Comparison of ENCODE assay signal across 10 mouse cellular contexts in genomic region chr4:15562853-15563450, GRCm38 (mm10).
DNase-seq lines count a peak whose midpoint lies in the region; ATAC-seq and TF ChIP-seq lines count a peak whose summit lies in the region.
"Had no signal": no experiment of that assay in that cellular context is flagged by ENCODE, and none has a peak within 500 bp of the region (broad histone marks: within the 10 kb centered on the region; RNA-seq: fewer than 3 reads in every experiment).

No protein-coding gene starts in this region.

- TF ChIP-seq EP300 in stomach, postnatal 0 days (optimal IDR thresholded peaks at IDR 0.05): no peak

- ATAC-seq in midbrain, embryonic 11.5 days (ENCODE audit: low FRiP score): peak; percentile 64; the same call in 1 of the 2 replicates
- peak; percentile 68 for ATAC-seq in forebrain, embryonic 15.5 days (replicated peaks)
- ATAC-seq in stomach, postnatal 0 days (ENCODE audit: low FRiP score, low TSS enrichment): no peak

- H3K9ac ChIP-seq in midbrain, embryonic 11.5 days (ENCODE audit: low read length): no peak overlapping the region
- H3K9ac ChIP-seq in forebrain, embryonic 15.5 days (replicated peaks): no peak overlapping the region
- H3K9ac ChIP-seq in stomach, postnatal 0 days (ENCODE audit: low read length): no peak overlapping the region
- H3K9ac ChIP-seq: embryonic facial prominence, embryonic 13.5 days; stomach, embryonic 15.5 days had no signal

- no peaks in the 10 kb centered on the region for H3K27me3 ChIP-seq in midbrain, embryonic 11.5 days (ENCODE audit: control insufficient read depth, insufficient read depth, low read length)
- no peaks in the 10 kb centered on the region for H3K27me3 ChIP-seq in midbrain, embryonic 10.5 days (ENCODE audit: low read depth, poor library complexity, severe bottlenecking)
- no peaks in the 10 kb centered on the region for H3K27me3 ChIP-seq in forebrain, embryonic 15.5 days
- no peaks in the 10 kb centered on the region for H3K27me3 ChIP-seq in stomach, postnatal 0 days (ENCODE audit: control insufficient read depth, insufficient read depth, low read length)
- H3K27me3 ChIP-seq: embryonic facial prominence, embryonic 13.5 days; stomach, embryonic 15.5 days had no signal

- 22% methylated on average over 3 of the region's 3 CpGs for WGBS in midbrain, embryonic 11.5 days
- WGBS in midbrain, embryonic 10.5 days: 30% methylated on average over 3 of the region's 3 CpGs
- 7% methylated on average over 3 of the region's 3 CpGs for WGBS in forebrain, embryonic 15.5 days
- 35% methylated on average over 3 of the region's 3 CpGs for WGBS in stomach, postnatal 0 days

- no peaks in the 10 kb centered on the region for H3K36me3 ChIP-seq in midbrain, embryonic 11.5 days (ENCODE audit: control insufficient read depth, insufficient read depth, low read length)
- H3K36me3 ChIP-seq in midbrain, embryonic 10.5 days: no peaks in the 10 kb centered on the region
- H3K36me3 ChIP-seq in forebrain, embryonic 15.5 days: no peaks in the 10 kb centered on the region
- no peaks in the 10 kb centered on the region for H3K36me3 ChIP-seq in stomach, postnatal 0 days (ENCODE audit: control insufficient read depth, insufficient read depth, low read length)
- H3K36me3 ChIP-seq: embryonic facial prominence, embryonic 13.5 days; stomach, embryonic 15.5 days had no signal

- no peaks in the 10 kb centered on the region for H3K4me1 ChIP-seq in midbrain, embryonic 11.5 days (ENCODE audit: control insufficient read depth, insufficient read depth, low read length)
- 0 out of 2 replicates have a peak, but pooled peaks cover 4% of the 10 kb centered on the region for H3K4me1 ChIP-seq in midbrain, embryonic 10.5 days
- no peaks in the 10 kb centered on the region for H3K4me1 ChIP-seq in forebrain, embryonic 15.5 days
- H3K4me1 ChIP-seq in stomach, postnatal 0 days (replicated peaks; ENCODE audit: control insufficient read depth, insufficient read depth): no peaks in the 10 kb centered on the region
- H3K4me1 ChIP-seq: embryonic facial prominence, embryonic 13.5 days had no signal

- DNase-seq in cerebellum, adult 9-11 months: peak; percentile 9
- DNase-seq in cerebellum, postnatal 4 days (ENCODE audit: low spot score in 2 of 2): no peak
- DNase-seq in midbrain, embryonic 11.5 days (ENCODE audit: low spot score, missing footprints): peak; percentile 72
- DNase-seq in midbrain, embryonic 10.5 days (ENCODE audit: low spot score): no peak
- DNase-seq in stomach, postnatal 0 days (ENCODE audit: low spot score): peak; percentile 20
- no peak for DNase-seq in thymus, postnatal 14 days
- DNase-seq in lung, postnatal 36 days: no peak

- peak; percentile 63 for TF ChIP-seq CTCF in stomach, postnatal 0 days (IDR thresholded peaks at IDR 0.05; ENCODE audit: low read depth)

- H3K4me3 ChIP-seq in midbrain, embryonic 11.5 days (ENCODE audit: low read depth, low read length): no peak overlapping the region
- no peak overlapping the region for H3K4me3 ChIP-seq in midbrain, embryonic 10.5 days
- no peak overlapping the region for H3K4me3 ChIP-seq in forebrain, embryonic 15.5 days
- H3K4me3 ChIP-seq in stomach, postnatal 0 days (ENCODE audit: low read depth, low read length): no peak overlapping the region
- H3K4me3 ChIP-seq: embryonic facial prominence, embryonic 13.5 days; stomach, embryonic 15.5 days had no signal

- no peak overlapping the region for H3K4me2 ChIP-seq in midbrain, embryonic 11.5 days
- no peak overlapping the region for H3K4me2 ChIP-seq in forebrain, embryonic 15.5 days (replicated peaks)
- no peak overlapping the region for H3K4me2 ChIP-seq in stomach, postnatal 0 days (replicated peaks; ENCODE audit: low read depth)
- H3K4me2 ChIP-seq: embryonic facial prominence, embryonic 13.5 days; stomach, embryonic 15.5 days had no signal

- H3K27ac ChIP-seq in midbrain, embryonic 11.5 days (ENCODE audit: low read depth, low read length): no peak overlapping the region
- no peak overlapping the region for H3K27ac ChIP-seq in midbrain, embryonic 10.5 days (replicated peaks)
- H3K27ac ChIP-seq in forebrain, embryonic 15.5 days (replicated peaks): no peak overlapping the region
- H3K27ac ChIP-seq in stomach, postnatal 0 days (replicated peaks): no peak overlapping the region
- H3K27ac ChIP-seq: embryonic facial prominence, embryonic 13.5 days; stomach, embryonic 15.5 days had no signal

- no peaks in the 10 kb centered on the region for H3K9me3 ChIP-seq in midbrain, embryonic 11.5 days (ENCODE audit: control insufficient read depth, low read length)
- H3K9me3 ChIP-seq in midbrain, embryonic 10.5 days (replicated peaks): no peaks in the 10 kb centered on the region
- H3K9me3 ChIP-seq in forebrain, embryonic 15.5 days: no peaks in the 10 kb centered on the region
- no peaks in the 10 kb centered on the region for H3K9me3 ChIP-seq in stomach, postnatal 0 days (ENCODE audit: control insufficient read depth, low read length)
- H3K9me3 ChIP-seq: embryonic facial prominence, embryonic 13.5 days; stomach, embryonic 15.5 days had no signal

Comparison
In these comparisons a context has a peak if more than half of its experiments do, and no peak if none do; other contexts are left out.
1. DNase-seq: peak in cerebellum, adult 9-11 months (single experiment), midbrain, embryonic 11.5 days (single experiment) and stomach, postnatal 0 days (single experiment); none in cerebellum, postnatal 4 days (0 of 2), midbrain, embryonic 10.5 days (single experiment), thymus, postnatal 14 days (single experiment) and lung, postnatal 36 days (single experiment).